Mouse (Mus musculus): ENCODE measurements around the gene Cyth1. TPM values are rescaled to one million over a fixed set of nuclear protein-coding genes. Genes with fewer than 3 reads are reported as not detected.

Gene Cyth1
- total RNA-seq, 2 experiments from 2014 or later: 29.4 to 32.2 TPM

GRCm38 (mm10) chr11:118129812-118130211 is 118.6 kb downstream of the Cyth1 start:
- DNase-seq (ENCODE audit: low spot score in 2 of 2): no peak

GRCm38 (mm10) chr11:118121592-118121991 is 126.8 kb downstream of the Cyth1 start:
- no peak for DNase-seq (ENCODE audit: low spot score in 2 of 2)

GRCm38 (mm10) chr11:118118777-118119176 is 129.6 kb downstream of the Cyth1 start:
- no peak for DNase-seq (ENCODE audit: low spot score in 2 of 2)

- DNase-seq (ENCODE audit: low spot score in 2 of 2): no peak
Observed at GRCm38 (mm10) chr11:118114581-118115110, 133.7 kb downstream of the Cyth1 start.

GRCm38 (mm10) chr11:118113516-118114205 is 134.7 kb downstream of the Cyth1 start:
- DNase-seq (ENCODE audit: low spot score in 2 of 2): no peak

- peak; percentile 77 to 81 for DNase-seq (ENCODE audit: low spot score in 2 of 2)
Observed at GRCm38 (mm10) chr11:118104001-118104400, 144.4 kb downstream of the Cyth1 start.

- DNase-seq (ENCODE audit: low spot score in 2 of 2): no peak
Observed at GRCm38 (mm10) chr11:118103383-118103782, 145.0 kb downstream of the Cyth1 start.

- DNase-seq (ENCODE audit: low spot score in 2 of 2): peak; percentile 91 to 92
Observed at GRCm38 (mm10) chr11:118102838-118103237, 145.6 kb downstream of the Cyth1 start.

GRCm38 (mm10) chr11:118101133-118101532 is 147.3 kb downstream of the Cyth1 start:
- DNase-seq (ENCODE audit: low spot score in 2 of 2): no peak

GRCm38 (mm10) chr11:118096736-118097135 is 151.7 kb downstream of the Cyth1 start:
- no peak for DNase-seq (ENCODE audit: low spot score in 2 of 2)

- DNase-seq (ENCODE audit: low spot score in 2 of 2): no peak
Observed at GRCm38 (mm10) chr11:118095004-118095403, 153.4 kb downstream of the Cyth1 start.

- DNase-seq (ENCODE audit: low spot score in 2 of 2): no peak
Observed at GRCm38 (mm10) chr11:118091002-118091670, 157.3 kb downstream of the Cyth1 start.

- DNase-seq (ENCODE audit: low spot score in 2 of 2): no peak
Observed at GRCm38 (mm10) chr11:118088896-118089295, 159.5 kb downstream of the Cyth1 start.

GRCm38 (mm10) chr11:118085961-118086360 is 162.4 kb downstream of the Cyth1 start:
- no peak for DNase-seq (ENCODE audit: low spot score in 2 of 2)

GRCm38 (mm10) chr11:118085176-118085575 is 163.2 kb downstream of the Cyth1 start:
- DNase-seq (ENCODE audit: low spot score in 2 of 2): no peak

GRCm38 (mm10) chr11:118084266-118084665 is 164.1 kb downstream of the Cyth1 start:
- no peak for DNase-seq (ENCODE audit: low spot score in 2 of 2)

GRCm38 (mm10) chr11:118083811-118084210 is 164.6 kb downstream of the Cyth1 start:
- peak; percentile 47 to 66 for DNase-seq (ENCODE audit: low spot score in 2 of 2)

- DNase-seq (ENCODE audit: low spot score in 2 of 2): no peak
Observed at GRCm38 (mm10) chr11:118082294-118082693, 166.1 kb downstream of the Cyth1 start.
